Mouse (Mus musculus) limb, embryonic 13.5 days (tissue): Measurements from ENCODE around the gene Utrn. TPM values are rescaled to one million over a fixed set of nuclear protein-coding genes. Genes with fewer than 3 reads are reported as not detected.

Experiments used
- ATAC-seq: fragments of 200-750 bp; cut with Nextera tagmentation; 2 replicates; pipeline ENCODE4 v1.8.0; 2017; ENCODE audit warnings: low read depth, moderate number of reproducible peaks, moderate TSS enrichment; ENCODE audit not compliant: low FRiP score
- H3K27ac ChIP-seq: fragments of 300-500 bp; sonication (generic); 2 replicates; pipeline ENCODE4 v1.5.1; 2015; ENCODE audit warnings: inconsistent platforms, mild to moderate bottlenecking, moderate library complexity
- H3K27me3 ChIP-seq: fragments of 300-500 bp; sonication (generic); 2 replicates; pipeline ENCODE4 v1.6.1; 2015; ENCODE audit warnings: mild to moderate bottlenecking, inconsistent platforms
- H3K36me3 ChIP-seq: fragments of 300-500 bp; sonication (generic); 2 replicates; pipeline ENCODE4 v1.6.1; 2015; ENCODE audit warnings: inconsistent platforms, mild to moderate bottlenecking, moderate library complexity
- H3K4me1 ChIP-seq: fragments of 300-500 bp; sonication (generic); 2 replicates; pipeline ENCODE4 v1.6.1; 2015; ENCODE audit warnings: inconsistent platforms
- H3K4me2 ChIP-seq: fragments of 300-500 bp; sonication (generic); replicated peaks from 2 replicates; pipeline ENCODE4 v1.6.1; 2015; ENCODE audit warnings: inconsistent platforms, mild to moderate bottlenecking, moderate library complexity
- H3K4me3 ChIP-seq: fragments of 300-500 bp; sonication (generic); 2 replicates; pipeline ENCODE4 v1.5.1; 2015; ENCODE audit warnings: moderate library complexity, mild to moderate bottlenecking, inconsistent platforms
- H3K9ac ChIP-seq: fragments of 300-500 bp; sonication (generic); 2 replicates; pipeline ENCODE4 v1.6.1; 2015; ENCODE audit warnings: mild to moderate bottlenecking, inconsistent platforms
- H3K9me3 ChIP-seq: fragments of 300-500 bp; sonication (generic); 2 replicates; pipeline ENCODE4 v1.6.1; 2016; ENCODE audit warnings: inconsistent platforms
- WGBS: fragments of 180-500 bp; shearing (Covaris S2); methylation state at CpG from one replicate; pipeline ENCODE4 v1.1.7; 2015; 5-methylcytosine and 5-hydroxymethylcytosine counted together
- polyA plus RNA-seq: library from polyadenylated mRNA; unstranded; fragments of >200 nt; fragmentation: Nextera tagmentation; extraction: Ambion mirVana; gene quantifications from 2 replicates; pipeline ENCODE4 v1.2.1, GENCODE M21; 2015

Gene Utrn
- polyA plus RNA-seq, 1 experiment from 2014 or later, result 89.9 TPM

DNA sequence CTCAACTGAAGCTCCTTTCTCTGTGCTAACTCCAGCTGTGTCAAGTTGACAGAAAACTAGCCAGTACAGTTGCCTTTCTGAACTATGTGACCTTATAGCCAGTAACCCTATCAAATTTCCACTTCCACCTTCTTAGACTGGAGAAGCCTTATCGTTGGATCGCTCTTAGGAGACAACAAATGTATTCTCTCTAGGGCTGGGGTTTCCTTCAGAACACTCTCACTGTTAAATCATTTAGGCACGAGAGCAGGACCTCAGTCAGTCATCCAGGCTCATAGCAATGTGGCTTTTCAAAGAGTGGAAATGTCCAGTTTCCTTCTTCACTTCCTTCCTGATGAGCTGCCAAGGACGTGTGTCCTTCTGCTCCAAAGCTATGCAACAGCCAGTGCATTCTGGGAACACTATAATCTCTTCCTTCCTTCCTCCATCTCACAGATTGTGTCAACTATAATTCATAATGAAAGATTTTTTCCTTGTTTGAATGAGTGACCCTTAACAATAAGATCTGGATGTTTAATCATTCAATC is 87.7 kb downstream of the Utrn start:
- Histone ChIP-seq H3K4me3 (no peak overlapping the region), H3K27ac (no peak overlapping the region), H3K9ac (no peak overlapping the region), H3K4me2 (no peak overlapping the region), H3K27me3 (no peaks in the 10 kb centered on the region), H3K9me3 (no peaks in the 10 kb centered on the region), H3K4me1 (no peaks in the 10 kb centered on the region), H3K36me3 (no peaks in the 10 kb centered on the region)
- ATAC-seq, result no peak
- WGBS, result 79% methylated on average over 4 of the region's 4 CpGs

DNA sequence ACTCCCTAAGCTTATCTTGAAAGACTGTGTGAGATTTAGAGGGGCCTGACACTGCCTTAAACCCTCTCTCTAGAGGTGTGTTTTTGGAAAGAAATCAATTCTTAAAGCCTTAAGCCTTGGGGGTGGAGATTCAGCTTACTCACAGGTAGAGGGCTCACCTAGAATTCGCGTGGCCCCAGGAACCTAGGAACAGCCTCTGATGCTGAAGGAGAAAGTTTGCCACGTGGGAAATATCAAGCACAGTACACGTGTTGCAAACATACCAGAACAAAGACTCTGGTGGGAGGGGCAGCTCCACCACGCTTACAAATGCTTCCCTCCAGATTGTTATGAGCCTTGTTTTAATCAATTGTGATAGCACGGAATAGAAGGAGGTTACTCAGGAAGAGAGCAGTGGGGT is 96.0 kb downstream of the Utrn start:
- peaks cover 5% of the 10 kb centered on the region for H3K4me1 ChIP-seq

GRCm38 (mm10) chr10:12771511-12771910 is 97.7 kb downstream of the Utrn start:
- no peak for ATAC-seq
- 78% methylated on average over 2 of the region's 2 CpGs for WGBS
- peaks cover 3% of the 10 kb centered on the region; the same call in 1 of the 2 replicates for H3K9me3 ChIP-seq

More for the DNA sequence above, 96.0 kb downstream of the Utrn start:
- H3K27me3 ChIP-seq, result no peaks in the 10 kb centered on the region
- H3K4me2 ChIP-seq, result no peak overlapping the region
- H3K9ac ChIP-seq, result no peak overlapping the region
- H3K4me3 ChIP-seq, result no peak overlapping the region
- no peak for ATAC-seq
- no peaks in the 10 kb centered on the region for H3K9me3 ChIP-seq
- 34% methylated on average over 6 of the region's 6 CpGs for WGBS
- no peaks in the 10 kb centered on the region for H3K36me3 ChIP-seq
- H3K27ac ChIP-seq, result no peak overlapping the region

DNA sequence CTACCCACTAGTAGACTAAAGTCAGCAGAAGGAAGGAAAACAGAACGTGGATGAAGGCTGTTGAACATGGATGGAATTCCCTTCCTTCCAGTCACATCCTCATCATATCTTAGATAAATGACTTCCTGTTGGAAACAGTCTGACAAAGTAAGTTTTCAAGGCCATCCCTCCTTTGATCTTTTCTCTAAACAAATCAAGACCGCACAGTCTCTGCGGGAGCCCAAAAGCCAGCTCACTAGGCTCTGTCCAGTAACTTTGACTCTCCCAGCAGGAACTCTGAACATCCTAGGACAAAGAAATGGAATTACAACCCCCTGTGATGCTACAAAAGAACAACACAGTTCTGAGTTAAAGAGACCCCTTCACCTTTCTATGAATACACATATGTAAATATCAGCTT is 106.5 kb downstream of the Utrn start:
- no peak for ATAC-seq
- Histone ChIP-seq H3K4me2 (no peak overlapping the region), H3K27me3 (no peaks in the 10 kb centered on the region), H3K9ac (no peak overlapping the region), H3K9me3 (peaks cover 7% of the 10 kb centered on the region), H3K4me1 (peaks cover 11% of the 10 kb centered on the region), H3K27ac (no peak overlapping the region), H3K4me3 (no peak overlapping the region), H3K36me3 (peaks cover 11% of the 10 kb centered on the region)
- 53% methylated on average over 3 of the region's 3 CpGs for WGBS

More at GRCm38 (mm10) chr10:12771511-12771910, 97.7 kb downstream of the Utrn start:
- Histone ChIP-seq H3K4me2 (no peak overlapping the region), H3K36me3 (peaks cover 4% of the 10 kb centered on the region; the same call in 1 of the 2 replicates), H3K9ac (no peak overlapping the region), H3K4me3 (no peak overlapping the region), H3K27ac (no peak overlapping the region), H3K27me3 (no peaks in the 10 kb centered on the region), H3K4me1 (peaks cover 5% of the 10 kb centered on the region)

- Histone ChIP-seq H3K9me3 (no peaks in the 10 kb centered on the region), H3K4me2 (peak overlapping the region; percentile 28), H3K9ac (no peak overlapping the region), H3K27ac (no peak overlapping the region; the same call in 1 of the 2 replicates), H3K36me3 (peaks cover 4% of the 10 kb centered on the region), H3K4me3 (no peak overlapping the region), H3K4me1 (peaks cover 11% of the 10 kb centered on the region), H3K27me3 (no peaks in the 10 kb centered on the region)
- 16% methylated on average over 6 of the region's 6 CpGs for WGBS
- ATAC-seq, result no peak
Observed at GRCm38 (mm10) chr10:12758702-12758988, 110.5 kb downstream of the Utrn start.

DNA sequence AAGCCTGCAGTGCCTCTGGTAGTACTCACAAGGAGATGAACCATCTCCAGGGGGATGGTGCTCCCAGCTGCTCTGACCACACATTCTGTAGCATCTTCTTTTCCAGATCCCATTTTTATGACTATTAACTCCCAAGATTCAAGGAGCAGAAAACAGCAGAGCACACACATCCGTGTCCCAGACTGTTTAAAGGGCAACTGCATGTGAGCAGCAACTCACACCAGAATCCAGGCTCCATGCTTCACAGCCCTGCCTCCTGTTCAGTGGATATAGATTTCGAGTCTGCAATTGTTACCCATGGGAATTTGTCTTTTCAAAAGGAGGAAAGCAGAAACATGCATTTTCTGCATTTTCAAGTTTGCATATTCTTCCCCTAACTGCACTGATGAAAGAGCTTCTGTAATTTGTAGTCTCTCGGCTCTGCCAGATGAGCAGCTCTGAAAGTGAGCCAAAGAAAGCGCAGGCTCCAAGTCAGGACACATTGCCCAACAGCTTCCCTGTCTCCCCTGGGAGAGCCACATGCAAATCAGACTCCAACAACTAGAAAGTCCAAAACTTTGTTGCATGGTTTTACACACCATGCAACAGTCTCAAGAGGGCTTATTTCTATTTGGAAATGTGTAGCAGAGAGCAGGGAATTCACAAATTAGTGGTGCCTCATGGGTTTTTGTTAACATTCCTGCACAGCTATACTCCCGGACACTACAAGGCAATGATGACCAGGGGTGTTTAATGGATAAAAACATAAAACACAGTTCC is 111.0 kb downstream of the Utrn start:
- H3K4me1 ChIP-seq, result peaks cover 11% of the 10 kb centered on the region
- peak overlapping the region; percentile 28 for H3K4me2 ChIP-seq
- H3K4me3 ChIP-seq, result no peak overlapping the region
- H3K27ac ChIP-seq, result no peak overlapping the region; the same call in 1 of the 2 replicates
- 29% methylated on average over 5 of the region's 5 CpGs for WGBS
- no peak overlapping the region for H3K9ac ChIP-seq
- no peaks in the 10 kb centered on the region for H3K9me3 ChIP-seq
- H3K36me3 ChIP-seq, result no peaks in the 10 kb centered on the region
- H3K27me3 ChIP-seq, result no peaks in the 10 kb centered on the region
- no peak; the same call in 1 of the 2 replicates for ATAC-seq

GRCm38 (mm10) chr10:12756692-12757091 is 112.5 kb downstream of the Utrn start:
- Histone ChIP-seq H3K27me3 (no peaks in the 10 kb centered on the region), H3K4me1 (peaks cover 11% of the 10 kb centered on the region), H3K9me3 (no peaks in the 10 kb centered on the region), H3K36me3 (no peaks in the 10 kb centered on the region), H3K4me3 (no peak overlapping the region), H3K9ac (no peak overlapping the region), H3K27ac (no peak overlapping the region), H3K4me2 (no peak overlapping the region)
- ATAC-seq, result no peak
- 91% methylated on average over 4 of the region's 4 CpGs for WGBS

DNA sequence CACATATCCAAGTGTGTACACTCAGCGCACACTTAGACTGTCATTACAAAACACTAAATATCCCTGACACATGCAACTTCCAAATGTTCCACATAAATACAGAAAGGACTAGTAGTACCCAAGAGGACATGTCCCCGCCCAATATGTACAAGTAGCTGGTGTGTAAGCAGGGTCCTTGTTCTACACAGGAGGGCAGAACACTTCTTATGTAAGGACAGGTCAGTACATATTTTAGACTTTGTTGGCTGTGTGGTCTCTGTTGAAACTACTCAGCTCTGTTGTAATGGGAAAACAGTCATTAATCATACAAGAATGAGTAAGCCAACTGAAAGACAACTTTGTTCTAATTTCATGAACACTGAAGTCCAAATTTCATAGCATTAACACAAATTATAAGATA is 114.3 kb downstream of the Utrn start:
- Histone ChIP-seq H3K9me3 (no peaks in the 10 kb centered on the region), H3K4me1 (peaks cover 11% of the 10 kb centered on the region), H3K9ac (no peak overlapping the region), H3K27ac (no peak overlapping the region), H3K27me3 (no peaks in the 10 kb centered on the region), H3K36me3 (peaks cover 1% of the 10 kb centered on the region), H3K4me2 (no peak overlapping the region), H3K4me3 (no peak overlapping the region)
- 92% methylated on average over 2 of the region's 2 CpGs for WGBS
- ATAC-seq, result no peak

GRCm38 (mm10) chr10:12754166-12754565 is 115.0 kb downstream of the Utrn start:
- H3K4me2 ChIP-seq, result no peak overlapping the region
- no peaks in the 10 kb centered on the region for H3K27me3 ChIP-seq
- peaks cover 15% of the 10 kb centered on the region for H3K4me1 ChIP-seq
- H3K36me3 ChIP-seq, result peaks cover 7% of the 10 kb centered on the region
- H3K9me3 ChIP-seq, result no peaks in the 10 kb centered on the region
- H3K9ac ChIP-seq, result no peak overlapping the region
- ATAC-seq, result no peak
- 77% methylated on average over 6 of the region's 6 CpGs for WGBS
- H3K27ac ChIP-seq, result no peak overlapping the region
- no peak overlapping the region for H3K4me3 ChIP-seq

DNA sequence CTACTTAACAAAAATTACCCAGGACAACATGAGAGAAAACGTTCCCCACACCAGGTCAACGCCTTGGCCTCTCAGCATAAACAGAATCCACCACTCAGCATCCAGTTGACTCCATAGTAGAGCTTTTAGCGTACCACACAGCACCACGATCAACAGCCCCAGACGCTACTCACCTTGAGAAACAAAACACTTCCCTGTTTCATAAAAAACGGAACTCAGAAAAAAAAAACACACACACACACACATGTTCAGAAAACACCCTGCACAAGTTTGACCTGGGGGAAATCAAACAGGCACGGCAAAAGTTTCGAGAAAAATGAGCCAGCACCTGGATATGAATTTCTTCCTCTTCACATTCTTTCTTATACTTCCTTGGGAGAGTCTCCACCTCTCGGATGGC is 125.4 kb downstream of the Utrn start:
- Histone ChIP-seq H3K9ac (no peak overlapping the region), H3K27ac (no peak overlapping the region), H3K27me3 (no peaks in the 10 kb centered on the region), H3K36me3 (peaks cover 30% of the 10 kb centered on the region), H3K4me3 (no peak overlapping the region), H3K9me3 (no peaks in the 10 kb centered on the region), H3K4me2 (no peak overlapping the region), H3K4me1 (peaks cover 15% of the 10 kb centered on the region)
- WGBS, result 74% methylated on average over 9 of the region's 9 CpGs
- no peak for ATAC-seq

- no peak overlapping the region for H3K9ac ChIP-seq
- WGBS, result 89% methylated on average over 13 of the region's 13 CpGs
- peaks cover 24% of the 10 kb centered on the region for H3K4me1 ChIP-seq
- H3K4me2 ChIP-seq, result no peak overlapping the region
- H3K27ac ChIP-seq, result no peak overlapping the region
- 0 out of 2 replicates have a peak, but pooled peaks cover 3% of the 10 kb centered on the region for H3K9me3 ChIP-seq
- no peaks in the 10 kb centered on the region for H3K27me3 ChIP-seq
- H3K4me3 ChIP-seq, result no peak overlapping the region
- peaks cover 48% of the 10 kb centered on the region for H3K36me3 ChIP-seq
- ATAC-seq, result no peak
Observed at GRCm38 (mm10) chr10:12739302-12739987, 129.7 kb downstream of the Utrn start.

DNA sequence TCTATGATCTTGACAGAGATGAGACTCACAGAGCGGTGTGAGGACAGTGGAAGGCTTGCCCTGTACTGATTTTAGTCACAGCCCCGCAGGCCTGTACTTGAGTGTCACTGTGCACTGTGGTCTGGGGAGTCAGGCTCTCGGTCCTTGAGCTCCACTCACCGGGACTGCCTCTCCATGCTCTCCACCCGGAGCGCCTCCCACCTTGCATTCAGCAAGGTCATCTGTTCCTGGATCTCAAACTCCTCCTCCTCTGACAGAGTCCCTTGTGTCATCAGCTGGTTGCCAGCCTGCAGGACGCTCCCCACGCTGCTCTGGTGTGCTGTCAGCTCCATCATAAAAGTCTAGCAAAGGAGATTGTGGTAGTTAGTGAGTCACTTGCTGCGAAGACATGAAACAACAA is 131.2 kb downstream of the Utrn start:
- H3K36me3 ChIP-seq, result peaks cover 53% of the 10 kb centered on the region
- peaks cover 24% of the 10 kb centered on the region for H3K4me1 ChIP-seq
- no peaks in the 10 kb centered on the region for H3K27me3 ChIP-seq
- H3K9me3 ChIP-seq, result 0 out of 2 replicates have a peak, but pooled peaks cover 3% of the 10 kb centered on the region
- H3K9ac ChIP-seq, result no peak overlapping the region
- 83% methylated on average over 9 of the region's 9 CpGs for WGBS
- no peak for ATAC-seq
- H3K4me3 ChIP-seq, result no peak overlapping the region
- H3K4me2 ChIP-seq, result no peak overlapping the region
- H3K27ac ChIP-seq, result no peak overlapping the region
